Mouse (Mus musculus): Measurements from ENCODE around the gene Prrg4. TPM values are rescaled to one million over a fixed set of nuclear protein-coding genes. Genes with fewer than 3 reads are reported as not detected.

Gene Prrg4
- polyA plus RNA-seq, 1 experiment from 2014 or later, result 0.94 TPM

DNA sequence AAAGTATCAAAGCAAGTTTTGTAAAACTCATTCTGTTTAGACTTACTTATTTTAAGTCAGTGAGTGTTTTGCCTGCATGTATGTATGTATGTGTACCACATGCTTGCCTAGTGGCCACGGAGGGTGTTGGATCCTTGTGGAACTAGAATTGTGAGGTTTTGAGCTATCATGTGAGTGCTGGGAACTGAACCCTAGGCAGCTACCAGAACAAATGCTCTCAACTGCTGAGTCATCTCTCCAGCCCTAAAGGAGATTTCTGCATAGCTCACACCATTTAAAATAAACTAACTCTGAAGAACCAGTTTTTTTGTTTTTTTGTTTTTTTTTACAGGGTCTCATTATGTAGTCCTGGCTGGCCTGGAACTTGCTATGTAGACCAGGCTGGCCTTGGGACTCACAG is 6.5 kb upstream of the Prrg4 start:
- ATAC-seq (replicated peaks; ENCODE audit: insufficient number of reproducible peaks, insufficient read depth, low FRiP score, low read depth), result no peak
- H3K27me3 ChIP-seq, result peaks cover 9% of the 10 kb centered on the region
- H3K27ac ChIP-seq, result no peak overlapping the region
- H3K4me1 ChIP-seq (replicated peaks), result no peaks in the 10 kb centered on the region
- 47% methylated on average over 1 of the region's 1 CpGs for WGBS
- H3K36me3 ChIP-seq, result no peaks in the 10 kb centered on the region
- no peak overlapping the region for H3K9ac ChIP-seq
- no peak overlapping the region for H3K4me2 ChIP-seq
- H3K9me3 ChIP-seq (replicated peaks), result no peaks in the 10 kb centered on the region
- H3K4me3 ChIP-seq, result no peak overlapping the region

DNA sequence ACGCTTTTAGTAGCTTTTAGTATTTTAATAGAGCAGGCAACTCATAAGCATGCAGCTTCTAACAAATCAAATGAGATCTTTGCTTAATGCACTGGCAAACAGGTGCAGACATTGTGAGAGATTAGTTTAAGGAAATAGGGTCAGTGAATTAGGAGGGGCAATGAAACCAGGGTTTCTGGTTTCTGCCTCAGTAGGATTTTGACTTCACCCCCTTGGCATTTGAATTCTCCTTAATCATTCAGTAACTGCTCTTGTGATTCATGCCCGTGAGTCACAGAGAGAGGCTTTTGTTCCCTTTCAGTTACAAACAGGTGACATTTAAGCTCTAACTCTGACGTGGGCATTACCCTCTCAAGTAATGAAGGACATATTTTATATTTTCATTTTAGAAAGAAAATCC is 6.1 kb upstream of the Prrg4 start:
- peaks cover 9% of the 10 kb centered on the region for H3K27me3 ChIP-seq
- no peak overlapping the region for H3K27ac ChIP-seq
- ATAC-seq (replicated peaks; ENCODE audit: insufficient number of reproducible peaks, insufficient read depth, low FRiP score, low read depth), result no peak
- WGBS, result 59% methylated on average over 3 of the region's 3 CpGs
- H3K9me3 ChIP-seq (replicated peaks), result no peaks in the 10 kb centered on the region
- no peak overlapping the region for H3K9ac ChIP-seq
- no peak overlapping the region for H3K4me2 ChIP-seq
- no peak overlapping the region for H3K4me3 ChIP-seq
- H3K4me1 ChIP-seq (replicated peaks), result no peaks in the 10 kb centered on the region
- H3K36me3 ChIP-seq, result no peaks in the 10 kb centered on the region

DNA sequence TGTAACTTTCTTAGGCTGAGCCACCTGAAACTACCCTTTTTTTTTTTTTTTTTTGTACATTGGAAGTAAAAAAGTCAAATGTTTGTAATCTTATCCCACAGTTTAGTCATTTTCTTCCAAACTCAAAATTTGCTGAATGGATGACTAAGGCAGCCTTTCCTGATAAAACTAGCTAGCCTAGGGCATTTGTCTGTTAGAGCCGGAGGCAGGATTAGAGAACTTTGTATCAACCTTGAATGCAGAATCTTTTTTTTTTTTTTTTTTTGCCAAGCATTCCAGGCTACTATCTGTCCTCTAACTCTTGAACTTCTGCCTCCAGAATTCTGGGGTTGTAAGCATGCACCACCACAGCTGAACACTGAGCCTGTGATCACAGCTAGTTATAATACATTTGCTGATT is 5.2 kb upstream of the Prrg4 start:
- Histone ChIP-seq H3K27ac (no peak overlapping the region), H3K9me3 (replicated peaks) (no peaks in the 10 kb centered on the region), H3K9ac (no peak overlapping the region), H3K27me3 (peaks cover 9% of the 10 kb centered on the region), H3K4me3 (no peak overlapping the region), H3K4me1 (replicated peaks) (no peaks in the 10 kb centered on the region), H3K36me3 (no peaks in the 10 kb centered on the region), H3K4me2 (no peak overlapping the region)
- WGBS, result 68% methylated on average over 1 of the region's 1 CpGs
- ATAC-seq (replicated peaks; ENCODE audit: insufficient number of reproducible peaks, insufficient read depth, low FRiP score, low read depth), result no peak

DNA sequence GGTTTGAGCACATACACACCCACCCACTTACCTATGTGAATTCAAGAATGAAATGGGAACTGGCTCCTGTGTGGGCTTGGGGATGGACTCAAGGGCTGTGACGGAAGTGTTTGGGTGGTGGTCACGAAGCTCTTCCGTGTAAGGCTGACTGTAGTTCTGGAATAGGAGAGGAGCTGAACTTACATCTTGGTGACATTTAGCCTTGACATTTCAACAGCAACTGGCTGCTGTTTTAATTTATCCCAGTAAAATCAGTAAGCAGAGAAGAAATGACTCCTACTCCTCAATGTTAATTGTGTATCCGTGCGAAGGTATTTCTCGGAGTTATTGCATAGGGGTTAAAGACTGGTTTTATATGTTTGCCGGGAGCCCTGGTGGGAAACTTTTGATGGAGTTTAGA is 2.9 kb upstream of the Prrg4 start:
- Histone ChIP-seq H3K9ac (no peak overlapping the region), H3K36me3 (no peaks in the 10 kb centered on the region), H3K4me3 (no peak overlapping the region), H3K4me2 (no peak overlapping the region), H3K4me1 (replicated peaks) (peaks cover 11% of the 10 kb centered on the region; the same call in 1 of the 2 replicates), H3K27ac (no peak overlapping the region), H3K27me3 (peaks cover 9% of the 10 kb centered on the region), H3K9me3 (replicated peaks) (no peaks in the 10 kb centered on the region)
- WGBS, result 82% methylated on average over 7 of the region's 7 CpGs
- no peak for ATAC-seq (replicated peaks; ENCODE audit: insufficient number of reproducible peaks, insufficient read depth, low FRiP score, low read depth)

DNA sequence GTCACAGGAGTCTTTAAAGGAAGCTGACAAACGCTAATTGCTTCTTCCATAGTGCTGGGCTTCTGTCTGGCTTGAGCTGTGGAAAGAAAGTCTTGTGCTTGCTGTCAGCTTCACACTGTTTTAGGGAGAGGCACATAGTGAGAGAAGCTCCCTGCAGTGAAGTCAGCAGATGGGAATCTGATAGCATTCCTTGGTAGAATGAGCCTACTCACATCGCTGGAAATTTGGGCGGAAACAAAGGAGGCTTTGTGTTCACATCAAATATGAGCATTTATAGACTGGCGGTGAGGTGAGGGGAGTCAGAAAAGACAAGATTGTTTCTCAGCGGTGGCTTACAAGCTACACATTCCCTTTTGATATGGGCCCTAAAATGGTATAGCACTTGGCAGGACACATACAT is 2.0 kb upstream of the Prrg4 start:
- ATAC-seq (replicated peaks; ENCODE audit: insufficient number of reproducible peaks, insufficient read depth, low FRiP score, low read depth), result no peak
- H3K4me1 ChIP-seq (replicated peaks), result peaks cover 11% of the 10 kb centered on the region; the same call in 1 of the 2 replicates
- 34% methylated on average over 5 of the region's 5 CpGs for WGBS
- H3K27me3 ChIP-seq, result peaks cover 9% of the 10 kb centered on the region
- no peaks in the 10 kb centered on the region for H3K9me3 ChIP-seq (replicated peaks)
- H3K4me3 ChIP-seq, result no peak overlapping the region
- H3K9ac ChIP-seq, result no peak overlapping the region
- no peak overlapping the region for H3K4me2 ChIP-seq
- no peak overlapping the region for H3K27ac ChIP-seq
- H3K36me3 ChIP-seq, result no peaks in the 10 kb centered on the region

DNA sequence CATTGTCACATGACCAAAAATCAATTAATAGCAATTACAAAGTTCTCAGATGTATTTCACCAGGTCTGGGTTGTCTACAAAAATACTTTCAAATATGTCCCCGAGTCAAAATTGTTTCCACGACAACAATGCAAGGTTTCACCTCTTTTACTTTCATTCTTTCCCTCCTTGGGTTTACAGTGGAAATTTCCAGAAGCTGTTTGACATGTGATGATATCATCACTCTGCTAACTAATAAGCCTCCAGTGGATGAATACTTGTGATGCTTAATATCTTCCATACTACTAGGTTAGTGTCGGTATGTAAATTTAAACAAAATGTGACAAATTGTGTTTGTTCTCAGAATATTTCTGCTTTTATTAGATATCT is 299 bp upstream of the Prrg4 start:
- Histone ChIP-seq H3K4me2 (peak overlapping the region; percentile 99), H3K4me3 (peak overlapping the region; percentile 68), H3K9me3 (replicated peaks) (no peaks in the 10 kb centered on the region), H3K27ac (no peak overlapping the region), H3K9ac (no peak overlapping the region), H3K27me3 (peaks cover 9% of the 10 kb centered on the region), H3K36me3 (no peaks in the 10 kb centered on the region), H3K4me1 (replicated peaks) (peaks cover 11% of the 10 kb centered on the region; the same call in 1 of the 2 replicates)
- ATAC-seq (replicated peaks; ENCODE audit: insufficient number of reproducible peaks, insufficient read depth, low FRiP score, low read depth), result no peak
- 60% methylated on average over 3 of the region's 3 CpGs for WGBS

DNA sequence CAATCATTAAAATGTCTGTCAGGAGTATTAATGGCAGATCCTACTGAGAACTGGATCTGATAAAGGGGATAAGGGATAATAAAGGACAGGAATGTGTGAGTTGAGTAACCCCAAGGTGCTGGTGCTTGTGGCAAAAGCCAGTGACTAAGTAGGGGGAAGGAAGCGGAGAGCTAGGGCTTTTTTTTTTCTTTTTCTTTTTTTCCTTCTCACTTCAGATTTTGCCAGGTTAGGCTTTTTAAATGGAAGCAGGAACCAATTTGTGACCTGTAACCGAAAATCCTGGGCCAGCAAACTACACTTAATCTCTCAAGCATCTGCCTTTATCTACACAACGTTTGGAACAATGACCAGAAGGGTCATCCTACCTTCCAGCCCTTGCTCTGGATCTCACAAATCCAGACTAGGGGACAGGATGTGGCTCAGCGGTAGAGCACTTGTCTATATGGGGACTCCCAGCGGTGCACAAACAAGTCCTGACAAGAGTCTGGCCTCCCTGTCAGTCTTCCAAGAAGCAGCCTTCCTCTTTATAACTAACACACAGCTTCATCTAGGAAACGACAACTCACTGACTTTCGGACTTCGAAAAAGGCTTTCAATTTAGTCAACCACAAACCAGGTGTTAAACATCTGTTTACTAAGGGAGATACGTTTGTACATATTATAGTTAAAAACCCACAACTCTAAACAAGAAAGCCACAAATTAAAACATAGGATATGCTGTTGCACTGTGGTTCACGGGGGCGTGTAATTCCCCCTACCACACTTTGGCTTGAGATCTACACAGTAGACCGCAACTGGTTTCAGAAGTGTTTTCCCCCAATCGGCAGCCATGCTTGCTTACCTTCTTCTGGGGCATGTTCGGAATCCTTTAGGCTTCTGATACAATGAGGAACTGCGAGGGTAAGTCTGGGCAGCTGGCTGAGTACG is 1.2 kb downstream of the Prrg4 start:
- no peaks in the 10 kb centered on the region for H3K9me3 ChIP-seq (replicated peaks)
- H3K4me3 ChIP-seq, result peak overlapping the region; percentile 68
- peak overlapping the region; percentile 60; the same call in 1 of the 2 replicates for H3K9ac ChIP-seq
- 27% methylated on average over 16 of the region's 16 CpGs for WGBS
- peak overlapping the region; percentile 99 for H3K4me2 ChIP-seq
- ATAC-seq (replicated peaks; ENCODE audit: insufficient number of reproducible peaks, insufficient read depth, low FRiP score, low read depth), result no peak
- H3K4me1 ChIP-seq (replicated peaks), result peaks cover 11% of the 10 kb centered on the region; the same call in 1 of the 2 replicates
- no peak overlapping the region for H3K27ac ChIP-seq
- peaks cover 9% of the 10 kb centered on the region for H3K27me3 ChIP-seq
- no peaks in the 10 kb centered on the region for H3K36me3 ChIP-seq

DNA sequence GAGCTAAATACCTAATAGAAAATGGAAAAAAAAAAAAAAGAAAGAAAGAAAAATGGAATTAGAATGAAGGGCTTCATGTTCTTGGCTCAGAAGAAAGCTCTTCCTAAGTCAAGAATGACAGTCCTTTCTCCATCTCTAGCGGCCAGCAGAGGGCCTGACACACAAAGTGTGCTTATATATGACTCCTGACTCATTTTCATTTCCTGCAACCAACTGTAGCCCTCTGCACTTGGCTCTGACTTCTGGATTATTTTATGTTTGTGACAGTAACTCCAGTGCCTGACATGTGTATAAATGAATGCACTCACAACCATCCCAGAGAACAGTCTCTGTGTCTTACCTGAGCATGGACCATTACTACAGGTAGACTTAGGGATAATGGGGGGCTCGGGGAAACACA is 2.0 kb downstream of the Prrg4 start:
- no peak overlapping the region for H3K9ac ChIP-seq
- H3K4me3 ChIP-seq, result no peak overlapping the region
- no peaks in the 10 kb centered on the region for H3K9me3 ChIP-seq (replicated peaks)
- H3K27me3 ChIP-seq, result peaks cover 9% of the 10 kb centered on the region
- H3K4me2 ChIP-seq, result no peak overlapping the region
- no peak for ATAC-seq (replicated peaks; ENCODE audit: insufficient number of reproducible peaks, insufficient read depth, low FRiP score, low read depth)
- H3K36me3 ChIP-seq, result no peaks in the 10 kb centered on the region
- peaks cover 11% of the 10 kb centered on the region; the same call in 1 of the 2 replicates for H3K4me1 ChIP-seq (replicated peaks)
- WGBS, result 47% methylated on average over 2 of the region's 2 CpGs
- no peak overlapping the region for H3K27ac ChIP-seq

DNA sequence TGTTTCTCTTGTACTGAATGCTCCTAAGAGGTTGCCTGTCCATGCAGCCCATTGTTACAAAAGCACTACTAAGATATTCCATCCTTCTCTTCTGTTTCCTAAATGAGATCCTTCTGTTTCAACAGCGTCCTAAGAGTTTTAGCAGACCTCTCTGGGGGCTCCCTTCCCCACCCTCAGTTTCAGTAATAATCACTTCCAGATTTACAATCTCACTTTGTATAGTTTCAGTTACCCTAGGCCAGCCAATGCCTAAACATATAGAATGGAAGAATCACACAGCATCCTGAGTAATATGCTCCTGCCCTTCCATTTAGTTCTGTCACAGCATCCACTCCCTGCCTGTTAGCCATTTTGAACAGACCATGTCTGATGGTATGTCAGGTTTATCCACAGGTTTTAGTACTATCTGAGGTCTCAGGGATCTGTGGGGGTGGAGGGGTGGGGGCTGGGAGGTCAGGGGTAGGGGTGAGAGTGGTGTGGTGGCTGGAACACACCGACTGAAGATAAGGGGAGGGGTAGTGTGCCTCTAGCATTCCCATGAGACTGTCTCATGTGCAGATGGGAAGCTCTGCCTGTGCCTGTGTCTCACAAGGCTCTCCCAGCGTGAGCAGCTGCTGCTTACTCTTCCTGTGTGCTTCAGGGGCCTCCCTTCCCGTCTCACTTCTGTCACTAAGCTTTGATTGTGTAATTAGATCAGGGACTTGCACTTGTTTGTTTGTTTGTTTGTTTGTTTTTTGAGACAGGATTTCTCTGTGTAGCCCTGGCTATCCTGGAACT is 2.9 kb downstream of the Prrg4 start:
- Histone ChIP-seq H3K27me3 (0 out of 2 replicates have a peak, but pooled peaks cover 3% of the 10 kb centered on the region), H3K9me3 (replicated peaks) (no peaks in the 10 kb centered on the region), H3K36me3 (no peaks in the 10 kb centered on the region), H3K4me3 (no peak overlapping the region), H3K4me2 (no peak overlapping the region), H3K27ac (no peak overlapping the region), H3K9ac (no peak overlapping the region), H3K4me1 (replicated peaks) (peaks cover 11% of the 10 kb centered on the region; the same call in 1 of the 2 replicates)
- WGBS, result 37% methylated on average over 4 of the region's 4 CpGs
- no peak for ATAC-seq (replicated peaks; ENCODE audit: insufficient number of reproducible peaks, insufficient read depth, low FRiP score, low read depth)

DNA sequence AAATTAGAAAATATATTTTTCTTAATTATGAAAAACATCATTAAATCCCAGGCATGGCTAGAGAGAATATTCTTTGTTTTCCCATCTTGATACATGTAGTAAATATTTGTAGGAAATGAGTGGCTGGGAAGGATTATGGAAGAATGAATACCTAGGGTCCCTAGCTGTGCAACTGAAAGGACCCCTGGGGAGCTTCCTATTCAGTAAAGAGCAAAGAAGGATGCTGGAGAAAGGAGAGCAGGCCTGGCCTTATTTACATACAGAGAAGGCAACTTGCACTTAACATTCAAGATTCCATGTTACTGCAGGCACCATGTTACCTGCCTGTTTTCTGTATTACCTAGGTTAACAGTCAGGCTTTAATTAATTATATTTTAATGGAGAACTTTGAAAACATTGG is 7.1 kb downstream of the Prrg4 start:
- H3K4me1 ChIP-seq (replicated peaks), result no peaks in the 10 kb centered on the region
- no peak overlapping the region for H3K4me2 ChIP-seq
- ATAC-seq (replicated peaks; ENCODE audit: insufficient number of reproducible peaks, insufficient read depth, low FRiP score, low read depth), result no peak
- no peaks in the 10 kb centered on the region for H3K9me3 ChIP-seq (replicated peaks)
- H3K36me3 ChIP-seq, result no peaks in the 10 kb centered on the region
- no peaks in the 10 kb centered on the region for H3K27me3 ChIP-seq
- no peak overlapping the region for H3K9ac ChIP-seq
- H3K4me3 ChIP-seq, result no peak overlapping the region
- H3K27ac ChIP-seq, result no peak overlapping the region

DNA sequence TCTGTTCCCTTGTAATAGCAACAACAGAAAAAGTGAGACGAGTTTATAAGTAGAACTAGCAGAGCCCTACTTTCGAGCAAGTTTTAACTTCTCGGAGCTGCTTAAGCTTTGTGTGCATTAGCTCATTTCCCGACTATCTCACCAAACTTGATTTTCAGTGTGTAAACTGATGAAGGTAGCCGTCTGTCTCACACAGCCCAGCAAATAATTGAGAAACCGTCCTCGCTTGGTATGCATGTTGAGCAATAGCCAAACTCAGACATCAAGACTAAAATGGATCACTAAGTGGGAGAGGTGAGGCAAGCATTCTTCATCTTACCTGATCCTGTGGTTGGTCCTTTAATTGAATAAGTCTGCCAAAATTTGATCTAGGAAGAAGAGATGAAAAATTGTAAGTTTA is 7.9 kb downstream of the Prrg4 start:
- no peak for ATAC-seq (replicated peaks; ENCODE audit: insufficient number of reproducible peaks, insufficient read depth, low FRiP score, low read depth)
- Histone ChIP-seq H3K36me3 (no peaks in the 10 kb centered on the region), H3K9me3 (replicated peaks) (no peaks in the 10 kb centered on the region), H3K4me3 (no peak overlapping the region), H3K27me3 (no peaks in the 10 kb centered on the region), H3K4me1 (replicated peaks) (no peaks in the 10 kb centered on the region), H3K4me2 (no peak overlapping the region), H3K27ac (no peak overlapping the region), H3K9ac (no peak overlapping the region)
- 77% methylated on average over 7 of the region's 7 CpGs for WGBS
